Mouse (Mus musculus) embryonic facial prominence, embryonic 13.5 days (tissue): ENCODE results near the gene Ifnk. TPM values are rescaled to one million over a fixed set of nuclear protein-coding genes. Genes with fewer than 3 reads are reported as not detected.

Experiments used
- ATAC-seq: fragments of 200-750 bp; cut with Nextera tagmentation; 2 replicates; pipeline ENCODE4 v1.8.0; 2017; ENCODE audit warnings: low read depth; ENCODE audit not compliant: insufficient number of reproducible peaks, insufficient read depth, low FRiP score, low TSS enrichment
- H3K27ac ChIP-seq: fragments of 300-500 bp; sonication (generic); 2 replicates; pipeline ENCODE4 v1.5.1; 2015; ENCODE audit warnings: moderate library complexity, mild to moderate bottlenecking, inconsistent platforms
- H3K27me3 ChIP-seq: fragments of 300-500 bp; sonication (generic); 2 replicates; pipeline ENCODE4 v1.6.1; 2015; ENCODE audit warnings: mild to moderate bottlenecking, inconsistent platforms
- H3K36me3 ChIP-seq: fragments of 300-500 bp; sonication (generic); 2 replicates; pipeline ENCODE4 v1.6.1; 2015; ENCODE audit warnings: mild to moderate bottlenecking, inconsistent platforms
- H3K4me1 ChIP-seq: fragments of 300-500 bp; sonication (generic); 2 replicates; pipeline ENCODE4 v1.6.1; 2015; ENCODE audit warnings: inconsistent platforms
- H3K4me2 ChIP-seq: fragments of 300-500 bp; sonication (generic); 2 replicates; pipeline ENCODE4 v1.6.1; 2015; ENCODE audit warnings: moderate library complexity, mild to moderate bottlenecking, inconsistent platforms
- H3K4me3 ChIP-seq: fragments of 300-500 bp; sonication (generic); 2 replicates; pipeline ENCODE4 v1.5.1; 2015; ENCODE audit warnings: mild to moderate bottlenecking, inconsistent platforms
- H3K9ac ChIP-seq: fragments of 300-500 bp; sonication (generic); 2 replicates; pipeline ENCODE4 v1.6.1; 2015; ENCODE audit warnings: mild to moderate bottlenecking, inconsistent platforms
- H3K9me3 ChIP-seq: fragments of 300-500 bp; sonication (generic); 2 replicates; pipeline ENCODE4 v1.6.1; 2016; ENCODE audit warnings: inconsistent platforms
- WGBS: fragments of 180-500 bp; shearing (Covaris S2); methylation state at CpG from one replicate; pipeline ENCODE4 v1.1.7; 2015; ENCODE audit warnings: mixed read lengths; 5-methylcytosine and 5-hydroxymethylcytosine counted together
- polyA plus RNA-seq: library from polyadenylated mRNA; unstranded; fragments of >200 nt; fragmentation: Nextera tagmentation; extraction: Ambion mirVana; gene quantifications from 2 replicates; pipeline ENCODE4 v1.2.1, GENCODE M21; 2015

The Ifnk gene
- polyA plus RNA-seq: 0.35 and 0.69 TPM in 2 replicates

GRCm38 (mm10) chr4:35151756-35152155, at the start of gene Ifnk:
Ifnk (plus strand) TSS chr4:35152056.
- WGBS: 72% methylated on average over 4 of the region's 4 CpGs
- H3K4me1 ChIP-seq: peaks cover 9% of the 10 kb centered on the region
- H3K9ac ChIP-seq: no peak within 1 kb of the TSS
- no peak for ATAC-seq
- no peaks in the 10 kb centered on the region for H3K36me3 ChIP-seq
- H3K27ac ChIP-seq: no peak within 1 kb of the TSS
- H3K4me2 ChIP-seq: no peak within 1 kb of the TSS
- no peak within 1 kb of the TSS for H3K4me3 ChIP-seq
- H3K27me3 ChIP-seq: no peaks in the 10 kb centered on the region; the same call in 1 of the 2 replicates
- H3K9me3 ChIP-seq: no peaks in the 10 kb centered on the region

GRCm38 (mm10) chr4:35105115-35105773, 46.6 kb upstream of the Ifnk start:
- H3K4me2 ChIP-seq: no peak overlapping the region
- ATAC-seq: no peak
- H3K27me3 ChIP-seq: no peaks in the 10 kb centered on the region
- 76% methylated on average over 14 of the region's 14 CpGs for whole genome bisulfite sequencing
- peaks cover 13% of the 10 kb centered on the region for H3K4me1 ChIP-seq
- no peak overlapping the region for H3K27ac ChIP-seq
- no peaks in the 10 kb centered on the region for H3K9me3 ChIP-seq
- no peaks in the 10 kb centered on the region for H3K36me3 ChIP-seq
- H3K9ac ChIP-seq: no peak overlapping the region
- H3K4me3 ChIP-seq: no peak overlapping the region

GRCm38 (mm10) chr4:35112452-35112851, 39.4 kb upstream of the Ifnk start:
- H3K36me3 ChIP-seq: no peaks in the 10 kb centered on the region
- no peak overlapping the region for H3K9ac ChIP-seq
- H3K4me1 ChIP-seq: peaks cover 6% of the 10 kb centered on the region
- H3K27me3 ChIP-seq: no peaks in the 10 kb centered on the region
- no peak overlapping the region for H3K4me2 ChIP-seq
- H3K27ac ChIP-seq: no peak overlapping the region; the same call in 1 of the 2 replicates
- no peak for ATAC-seq
- WGBS: 75% methylated on average over 4 of the region's 4 CpGs
- no peaks in the 10 kb centered on the region for H3K9me3 ChIP-seq
- no peak overlapping the region for H3K4me3 ChIP-seq

- no peak overlapping the region for H3K9ac ChIP-seq
- no peak for ATAC-seq
- no peak overlapping the region for H3K27ac ChIP-seq
- no peaks in the 10 kb centered on the region for H3K36me3 ChIP-seq
- no peak overlapping the region for H3K4me3 ChIP-seq
- peaks cover 6% of the 10 kb centered on the region for H3K4me1 ChIP-seq
- WGBS: 76% methylated on average over 13 of the region's 13 CpGs
- no peaks in the 10 kb centered on the region for H3K9me3 ChIP-seq
- no peaks in the 10 kb centered on the region for H3K27me3 ChIP-seq
- no peak overlapping the region for H3K4me2 ChIP-seq
Observed at GRCm38 (mm10) chr4:35113516-35114248, 38.2 kb upstream of the Ifnk start.

GRCm38 (mm10) chr4:35114950-35115349, 36.9 kb upstream of the Ifnk start:
- WGBS: 80% methylated on average over 2 of the region's 2 CpGs
- H3K36me3 ChIP-seq: no peaks in the 10 kb centered on the region
- no peak overlapping the region for H3K27ac ChIP-seq
- peaks cover 11% of the 10 kb centered on the region for H3K4me1 ChIP-seq
- no peaks in the 10 kb centered on the region for H3K9me3 ChIP-seq
- H3K4me2 ChIP-seq: no peak overlapping the region
- no peak overlapping the region for H3K4me3 ChIP-seq
- no peaks in the 10 kb centered on the region for H3K27me3 ChIP-seq
- no peak for ATAC-seq
- no peak overlapping the region for H3K9ac ChIP-seq

- WGBS: 62% methylated on average over 6 of the region's 6 CpGs
- Histone ChIP-seq H3K9me3 (no peaks in the 10 kb centered on the region), H3K36me3 (no peaks in the 10 kb centered on the region), H3K27ac (no peak overlapping the region), H3K9ac (no peak overlapping the region), H3K27me3 (no peaks in the 10 kb centered on the region), H3K4me1 (peaks cover 19% of the 10 kb centered on the region), H3K4me3 (no peak overlapping the region), H3K4me2 (no peak overlapping the region)
- no peak for ATAC-seq
Observed at GRCm38 (mm10) chr4:35115933-35116332, 35.9 kb upstream of the Ifnk start.

- H3K4me2 ChIP-seq: no peak overlapping the region
- H3K27me3 ChIP-seq: no peaks in the 10 kb centered on the region
- H3K9ac ChIP-seq: no peak overlapping the region
- peaks cover 28% of the 10 kb centered on the region for H3K4me1 ChIP-seq
- ATAC-seq: no peak
- no peaks in the 10 kb centered on the region for H3K36me3 ChIP-seq
- H3K27ac ChIP-seq: no peak overlapping the region
- no peaks in the 10 kb centered on the region for H3K9me3 ChIP-seq
- H3K4me3 ChIP-seq: no peak overlapping the region
- 85% methylated on average over 3 of the region's 3 CpGs for WGBS
Observed at GRCm38 (mm10) chr4:35117144-35117543, 34.7 kb upstream of the Ifnk start.

GRCm38 (mm10) chr4:35118851-35119250, 33.0 kb upstream of the Ifnk start:
- Histone ChIP-seq H3K4me1 (peaks cover 27% of the 10 kb centered on the region), H3K4me3 (no peak overlapping the region), H3K4me2 (no peak overlapping the region), H3K9me3 (no peaks in the 10 kb centered on the region), H3K27me3 (no peaks in the 10 kb centered on the region), H3K9ac (no peak overlapping the region), H3K36me3 (no peaks in the 10 kb centered on the region), H3K27ac (no peak overlapping the region)
- ATAC-seq: no peak
- 76% methylated on average over 2 of the region's 2 CpGs for WGBS

GRCm38 (mm10) chr4:35120159-35120558, 31.7 kb upstream of the Ifnk start:
- Histone ChIP-seq H3K4me2 (no peak overlapping the region), H3K9me3 (no peaks in the 10 kb centered on the region), H3K4me1 (peaks cover 27% of the 10 kb centered on the region), H3K27ac (no peak overlapping the region), H3K9ac (no peak overlapping the region), H3K4me3 (no peak overlapping the region), H3K27me3 (no peaks in the 10 kb centered on the region), H3K36me3 (no peaks in the 10 kb centered on the region)
- WGBS: 35% methylated on average over 4 of the region's 4 CpGs
- ATAC-seq: no peak

GRCm38 (mm10) chr4:35120575-35120974, 31.3 kb upstream of the Ifnk start:
- WGBS: 73% methylated on average over 8 of the region's 8 CpGs
- H3K9ac ChIP-seq: no peak overlapping the region
- ATAC-seq: no peak
- no peaks in the 10 kb centered on the region for H3K9me3 ChIP-seq
- H3K4me3 ChIP-seq: no peak overlapping the region
- H3K27me3 ChIP-seq: no peaks in the 10 kb centered on the region
- no peaks in the 10 kb centered on the region for H3K36me3 ChIP-seq
- no peak overlapping the region for H3K27ac ChIP-seq
- H3K4me1 ChIP-seq: peaks cover 27% of the 10 kb centered on the region
- H3K4me2 ChIP-seq: no peak overlapping the region; the same call in 1 of the 2 replicates

GRCm38 (mm10) chr4:35121060-35121459, 30.8 kb upstream of the Ifnk start:
- H3K4me3 ChIP-seq: no peak overlapping the region
- H3K4me1 ChIP-seq: peaks cover 27% of the 10 kb centered on the region
- WGBS: 22% methylated on average over 12 of the region's 12 CpGs
- peak overlapping the region; percentile 32 for H3K4me2 ChIP-seq
- no peak overlapping the region for H3K9ac ChIP-seq
- no peaks in the 10 kb centered on the region for H3K9me3 ChIP-seq
- no peak overlapping the region for H3K27ac ChIP-seq
- no peaks in the 10 kb centered on the region for H3K36me3 ChIP-seq
- ATAC-seq: no peak
- no peaks in the 10 kb centered on the region for H3K27me3 ChIP-seq

- Histone ChIP-seq H3K4me2 (no peak overlapping the region), H3K9me3 (no peaks in the 10 kb centered on the region), H3K4me1 (peaks cover 27% of the 10 kb centered on the region), H3K9ac (no peak overlapping the region), H3K4me3 (no peak overlapping the region), H3K36me3 (no peaks in the 10 kb centered on the region), H3K27ac (no peak overlapping the region), H3K27me3 (no peaks in the 10 kb centered on the region)
- ATAC-seq: no peak
- WGBS: 75% methylated on average over 5 of the region's 5 CpGs
Observed at GRCm38 (mm10) chr4:35123087-35123486, 28.8 kb upstream of the Ifnk start.
